Mouse (Mus musculus) intestine, postnatal 0 days (tissue): ENCODE data around the gene Tnik. TPM values are rescaled to one million over a fixed set of nuclear protein-coding genes. Genes with fewer than 3 reads are reported as not detected.
A peak's percentile ranks its signal among the peaks of the same experiment; 100 is the strongest.

Experiments used
- ATAC-seq: fragments of 200-750 bp; cut with Nextera tagmentation; 2 replicates; pipeline ENCODE4 v1.8.0; 2017; ENCODE audit warnings: mild to moderate bottlenecking, moderate TSS enrichment, moderate library complexity
- H3K27ac ChIP-seq: fragments of 300-500 bp; sonication (generic); 2 replicates; pipeline ENCODE4 v1.5.1; 2014; ENCODE audit warnings: mild to moderate bottlenecking, low read depth, low read length, moderate library complexity
- H3K27me3 ChIP-seq: fragments of 300-500 bp; sonication (generic); replicated peaks from 2 replicates; pipeline ENCODE4 v1.6.1; 2014; ENCODE audit warnings: low read length, mixed read lengths; ENCODE audit not compliant: control insufficient read depth, insufficient read depth
- H3K36me3 ChIP-seq: fragments of 300-500 bp; sonication (generic); 2 replicates; pipeline ENCODE4 v1.6.1; 2014; ENCODE audit warnings: mild to moderate bottlenecking, moderate library complexity; ENCODE audit not compliant: control insufficient read depth, insufficient read depth
- H3K4me1 ChIP-seq: fragments of 300-500 bp; sonication (generic); replicated peaks from 2 replicates; pipeline ENCODE4 v1.6.1; 2014; ENCODE audit warnings: antibody characterized with exemption, low read length, mixed read lengths; ENCODE audit not compliant: control insufficient read depth, insufficient read depth
- H3K4me2 ChIP-seq: fragments of 300-500 bp; sonication (generic); replicated peaks from 2 replicates; pipeline ENCODE4 v1.6.1; 2014; ENCODE audit warnings: low read depth, mild to moderate bottlenecking, moderate library complexity
- H3K4me3 ChIP-seq: fragments of 300-500 bp; sonication (generic); 2 replicates; pipeline ENCODE4 v1.5.1; 2014; ENCODE audit warnings: low read depth, low read length
- H3K9ac ChIP-seq: fragments of 300-500 bp; sonication (generic); 2 replicates; pipeline ENCODE4 v1.6.1; 2014; ENCODE audit warnings: mild to moderate bottlenecking, low read depth, low read length
- H3K9me3 ChIP-seq: fragments of 300-500 bp; sonication (generic); 2 replicates; pipeline ENCODE4 v1.6.1; 2016; ENCODE audit warnings: mixed run types; ENCODE audit not compliant: control insufficient read depth
- CTCF ChIP-seq: sonication (generic); IDR thresholded peaks from 2 replicates; pipeline ENCODE4 v1.5.1; 2016; ENCODE audit warnings: low read depth, mild to moderate bottlenecking, control low read depth, antibody characterized with exemption, moderate library complexity
- WGBS: fragments of 180-500 bp; shearing (Covaris S2); extraction: QIAGEN DNeasy Blood & Tissue Kit; methylation state at CpG from one replicate; pipeline ENCODE4 v1.1.7; 2014; 5-methylcytosine and 5-hydroxymethylcytosine counted together
- polyA plus RNA-seq: library from polyadenylated mRNA; unstranded; fragments of >200 nt; fragmentation: Nextera tagmentation; extraction: Ambion mirVana; gene quantifications from 2 replicates; pipeline ENCODE4 v1.2.1, GENCODE M21; 2015

The Tnik gene
- polyA plus RNA-seq, 1 experiment from 2014 or later = 7.9 TPM

DNA sequence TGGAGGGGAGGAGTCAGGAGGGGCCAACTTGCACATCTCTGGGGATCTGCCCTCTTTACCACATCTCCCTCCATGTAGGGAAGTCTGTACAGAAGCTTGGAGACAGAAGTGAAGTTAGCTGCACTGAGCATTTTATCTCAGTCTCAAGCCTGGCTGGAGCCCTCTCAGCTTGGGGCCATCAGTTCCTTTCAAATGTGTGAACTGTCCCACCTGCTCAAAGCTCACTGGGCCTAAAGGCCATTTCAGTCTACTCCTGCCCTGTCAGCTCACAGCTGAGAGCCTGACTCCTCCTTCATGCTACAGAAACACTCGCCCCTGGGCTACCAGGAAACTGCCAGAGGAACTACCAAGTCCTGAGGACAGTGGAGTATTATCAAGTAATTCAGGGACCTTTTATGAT, 288.7 kb downstream of the Tnik start:
- no peak overlapping the region for H3K27ac ChIP-seq
- H3K36me3 ChIP-seq = no peaks in the 10 kb centered on the region
- no peaks in the 10 kb centered on the region for H3K9me3 ChIP-seq
- WGBS = 55% methylated on average over 1 of the region's 1 CpGs
- H3K4me2 ChIP-seq = no peak overlapping the region
- H3K27me3 ChIP-seq = no peaks in the 10 kb centered on the region
- no peak for TF ChIP-seq CTCF
- ATAC-seq = no peak
- no peak overlapping the region for H3K9ac ChIP-seq
- H3K4me1 ChIP-seq = peaks cover 4% of the 10 kb centered on the region; the same call in 1 of the 2 replicates
- H3K4me3 ChIP-seq = no peak overlapping the region

DNA sequence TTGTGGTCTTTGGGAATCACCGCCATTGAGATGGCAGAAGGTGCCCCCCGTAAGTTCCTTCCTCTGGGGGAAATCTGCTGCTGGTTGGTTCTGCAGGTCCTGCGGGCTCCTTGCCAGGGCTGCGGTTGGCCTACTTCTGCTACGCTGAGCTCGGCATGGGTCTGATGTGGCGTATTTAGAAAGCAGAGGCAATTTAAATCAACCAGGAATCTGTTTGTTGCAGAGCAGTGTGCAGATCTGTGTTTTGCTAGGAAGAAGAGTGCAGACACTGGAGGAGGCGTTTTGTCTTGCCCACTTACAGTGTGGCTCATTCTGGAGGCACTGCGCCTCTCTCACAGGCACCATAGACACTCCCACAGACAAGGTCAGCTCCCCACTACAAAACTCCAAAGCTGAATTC, 291.9 kb downstream of the Tnik start:
- no peak for TF ChIP-seq CTCF
- H3K27me3 ChIP-seq = no peaks in the 10 kb centered on the region
- H3K36me3 ChIP-seq = 0 out of 2 replicates have a peak, but pooled peaks cover 6% of the 10 kb centered on the region
- no peak overlapping the region for H3K9ac ChIP-seq
- no peaks in the 10 kb centered on the region for H3K4me1 ChIP-seq
- 82% methylated on average over 9 of the region's 9 CpGs for WGBS
- H3K9me3 ChIP-seq = no peaks in the 10 kb centered on the region
- H3K27ac ChIP-seq = no peak overlapping the region
- ATAC-seq = no peak
- no peak overlapping the region for H3K4me3 ChIP-seq
- no peak overlapping the region for H3K4me2 ChIP-seq

DNA sequence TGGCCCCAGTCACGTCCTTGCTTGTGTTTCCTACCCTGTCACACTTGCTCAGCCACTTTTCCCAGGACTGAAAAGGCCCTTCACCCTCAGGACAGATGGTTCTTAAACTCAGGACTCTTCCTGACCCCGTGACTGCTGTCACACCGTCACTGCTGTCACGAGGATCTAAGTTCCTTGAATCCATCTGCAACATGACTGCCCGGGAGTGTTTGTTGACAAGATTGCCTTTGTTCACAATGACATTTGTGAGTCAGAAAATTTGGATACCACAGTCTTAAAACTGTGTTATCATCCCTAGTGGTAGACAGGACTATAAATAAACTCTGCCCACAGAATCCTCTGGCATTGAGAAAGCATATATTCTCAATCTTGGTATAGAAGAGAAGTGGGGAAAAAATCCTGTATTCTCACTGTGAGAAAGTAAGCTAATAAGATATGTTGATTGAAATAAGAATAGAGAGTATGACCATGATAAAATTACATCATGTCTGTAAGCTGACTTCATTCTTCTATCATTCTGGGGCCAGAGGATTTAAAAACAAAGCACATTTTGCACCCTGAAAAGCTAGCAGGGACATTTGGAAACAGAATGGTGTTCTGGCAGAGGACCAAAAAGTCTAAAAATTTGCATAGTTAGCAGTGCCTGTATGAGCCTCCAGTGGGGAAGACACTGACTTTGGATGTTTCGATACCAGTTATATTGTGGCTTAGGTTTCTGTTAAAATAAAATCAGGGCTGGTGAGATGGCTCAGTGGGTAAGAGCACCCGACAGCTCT, 293.0 kb downstream of the Tnik start:
- H3K27ac ChIP-seq = no peak overlapping the region
- no peak for TF ChIP-seq CTCF

DNA sequence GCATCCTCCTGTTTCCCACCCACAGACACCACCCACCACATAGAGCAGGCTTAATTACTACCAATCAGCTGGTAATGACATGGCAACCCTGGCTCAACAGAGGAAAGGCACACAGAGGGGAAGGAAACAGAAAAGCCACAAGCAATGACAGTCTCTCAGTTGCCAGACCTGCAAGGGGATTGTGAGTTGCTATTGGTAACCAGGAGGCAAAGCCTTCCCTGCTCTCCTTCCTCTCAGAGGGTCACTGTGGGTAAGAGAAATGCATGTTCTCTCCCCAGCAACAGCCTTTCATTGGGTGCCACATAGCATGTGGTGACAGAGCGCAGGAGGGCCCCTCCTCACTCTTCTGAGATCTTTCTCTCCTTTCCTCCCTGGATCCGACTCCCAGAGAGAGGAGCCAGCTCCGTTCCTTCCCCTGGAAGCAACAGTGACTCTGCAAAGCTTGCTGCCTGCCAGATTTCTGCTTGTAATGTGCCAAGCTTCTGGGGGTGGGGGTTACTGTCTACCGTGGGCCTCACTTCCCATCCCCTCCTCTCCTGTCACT, 295.4 kb downstream of the Tnik start:
- no peaks in the 10 kb centered on the region; the same call in 1 of the 2 replicates for H3K4me1 ChIP-seq
- 0 out of 2 replicates have a peak, but pooled peaks cover 6% of the 10 kb centered on the region for H3K36me3 ChIP-seq
- no peaks in the 10 kb centered on the region for H3K27me3 ChIP-seq
- 62% methylated on average over 4 of the region's 4 CpGs for WGBS
- H3K9me3 ChIP-seq = no peaks in the 10 kb centered on the region
- TF ChIP-seq CTCF = no peak
- no peak overlapping the region for H3K4me2 ChIP-seq
- H3K9ac ChIP-seq = no peak overlapping the region
- H3K27ac ChIP-seq = no peak overlapping the region
- no peak overlapping the region for H3K4me3 ChIP-seq
- no peak for ATAC-seq

More for the DNA sequence above, 293.0 kb downstream of the Tnik start:
- no peak for ATAC-seq
- H3K9me3 ChIP-seq = no peaks in the 10 kb centered on the region
- no peaks in the 10 kb centered on the region for H3K4me1 ChIP-seq
- H3K9ac ChIP-seq = no peak overlapping the region
- 52% methylated on average over 7 of the region's 7 CpGs for WGBS
- no peak overlapping the region for H3K4me2 ChIP-seq
- H3K27me3 ChIP-seq = no peaks in the 10 kb centered on the region
- no peak overlapping the region for H3K4me3 ChIP-seq
- H3K36me3 ChIP-seq = 0 out of 2 replicates have a peak, but pooled peaks cover 6% of the 10 kb centered on the region

DNA sequence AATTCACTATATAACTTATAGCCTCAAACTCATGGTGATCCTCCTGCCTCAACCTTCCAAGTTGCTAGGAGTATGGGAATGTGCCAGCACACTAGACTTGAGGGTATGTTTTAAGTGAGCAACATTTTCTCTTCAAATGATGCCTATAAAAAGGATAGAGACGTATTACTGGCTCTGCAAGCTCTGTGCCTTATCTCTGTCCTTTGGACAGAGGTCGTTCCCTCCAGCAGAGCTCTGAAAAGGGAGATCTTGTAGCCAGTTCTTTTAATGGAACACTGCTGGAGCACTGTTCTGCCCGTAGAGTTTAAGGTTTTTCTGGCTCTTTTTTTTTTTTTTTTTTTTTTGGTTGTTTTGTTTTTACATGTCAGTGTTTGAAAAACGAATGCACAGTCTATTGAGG, 298.4 kb downstream of the Tnik start:
- no peak for TF ChIP-seq CTCF
- no peak overlapping the region for H3K9ac ChIP-seq
- no peak overlapping the region for H3K4me2 ChIP-seq
- no peak overlapping the region for H3K4me3 ChIP-seq
- no peaks in the 10 kb centered on the region; the same call in 1 of the 2 replicates for H3K4me1 ChIP-seq
- H3K9me3 ChIP-seq = no peaks in the 10 kb centered on the region
- H3K27me3 ChIP-seq = no peaks in the 10 kb centered on the region
- H3K27ac ChIP-seq = no peak overlapping the region
- no peak for ATAC-seq
- 35% methylated on average over 4 of the region's 4 CpGs for WGBS
- H3K36me3 ChIP-seq = 0 out of 2 replicates have a peak, but pooled peaks cover 16% of the 10 kb centered on the region

DNA sequence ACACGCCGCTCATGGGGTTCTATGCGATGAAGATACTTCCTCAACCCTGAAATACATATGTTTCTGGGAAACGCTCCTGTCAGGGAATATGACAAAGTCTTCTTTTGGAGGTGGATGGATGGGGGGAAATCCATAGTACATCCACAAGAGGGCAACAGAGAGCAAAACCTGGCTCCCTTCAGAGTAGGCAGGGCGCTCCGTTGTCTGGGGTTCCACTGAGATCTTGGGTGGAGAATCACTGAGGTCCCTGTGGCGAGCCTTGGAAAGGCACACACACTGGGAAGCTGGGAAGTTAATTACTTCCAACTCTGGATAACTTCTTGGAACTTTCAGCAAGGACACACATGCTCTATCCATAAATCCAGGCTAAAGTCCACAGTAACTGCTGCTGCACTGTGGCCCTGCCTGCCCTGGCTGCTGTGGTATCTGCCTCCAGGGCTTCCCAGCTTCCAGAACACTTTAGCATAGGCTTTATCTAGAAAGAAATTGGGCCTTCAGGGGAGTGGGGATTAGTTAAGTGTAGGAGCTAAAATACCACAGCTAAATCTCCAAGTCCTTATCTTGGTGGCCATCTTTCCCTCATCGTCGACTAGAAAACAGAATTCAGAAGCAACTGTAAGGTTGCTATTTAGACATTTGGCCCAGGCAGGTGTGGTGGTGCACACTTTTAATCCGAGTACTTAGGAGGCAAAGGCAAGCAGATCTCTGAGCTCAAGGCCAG, 299.8 kb downstream of the Tnik start:
- Histone ChIP-seq H3K4me3 (no peak overlapping the region), H3K4me2 (no peak overlapping the region), H3K4me1 (no peaks in the 10 kb centered on the region; the same call in 1 of the 2 replicates), H3K27ac (peak overlapping the region; percentile 70; the same call in 1 of the 2 replicates), H3K27me3 (no peaks in the 10 kb centered on the region), H3K9ac (no peak overlapping the region), H3K36me3 (0 out of 2 replicates have a peak, but pooled peaks cover 11% of the 10 kb centered on the region), H3K9me3 (no peaks in the 10 kb centered on the region)
- peak; percentile 95 for ATAC-seq
- TF ChIP-seq CTCF = peak; percentile 86
- WGBS = 45% methylated on average over 10 of the region's 10 CpGs
